23 mouse cellular contexts compared by ENCODE assay signal in genomic region chr1:172960452-172960851, GRCm38 (mm10). TPM values are rescaled to one million over a fixed set of nuclear protein-coding genes. Genes with fewer than 3 reads are reported as not detected.
DNase-seq lines count a peak whose midpoint lies in the region; ATAC-seq and TF ChIP-seq lines count a peak whose summit lies in the region.
"Had no signal": no experiment of that assay in that cellular context is flagged by ENCODE, and none has a peak within 500 bp of the region (broad histone marks: within the 10 kb centered on the region; RNA-seq: fewer than 3 reads in every experiment).

No protein-coding gene starts in this region.

- H3K4me1 ChIP-seq in embryonic facial prominence, embryonic 14.5 days (ENCODE audit: control insufficient read depth, insufficient read depth, low read length), result no peaks in the 10 kb centered on the region
- no peaks in the 10 kb centered on the region for H3K4me1 ChIP-seq in embryonic facial prominence, embryonic 10.5 days
- H3K4me1 ChIP-seq: embryonic facial prominence, embryonic 13.5 days; heart, embryonic 12.5 days; midbrain, embryonic 12.5 days had no signal

- no peaks in the 10 kb centered on the region for H3K9me3 ChIP-seq in embryonic facial prominence, embryonic 14.5 days (ENCODE audit: control insufficient read depth, low read length)
- no peaks in the 10 kb centered on the region for H3K9me3 ChIP-seq in embryonic facial prominence, embryonic 10.5 days
- H3K9me3 ChIP-seq: embryonic facial prominence, embryonic 13.5 days; heart, embryonic 12.5 days; midbrain, embryonic 12.5 days had no signal

- ATAC-seq in embryonic facial prominence, embryonic 14.5 days (ENCODE audit: low read depth), result no peak
- ATAC-seq: forebrain, embryonic 14.5 days; inflammation-experienced regulatory T-cells, adult 6 months had no signal

- no peak overlapping the region for H3K9ac ChIP-seq in embryonic facial prominence, embryonic 14.5 days (ENCODE audit: low read depth, low read length)
- H3K9ac ChIP-seq: embryonic facial prominence, embryonic 13.5 days; heart, embryonic 12.5 days; midbrain, embryonic 12.5 days had no signal

- no peak overlapping the region for H3K27ac ChIP-seq in embryonic facial prominence, embryonic 14.5 days (replicated peaks; ENCODE audit: low read depth, low read length)
- H3K27ac ChIP-seq in embryonic facial prominence, embryonic 10.5 days (replicated peaks), result no peak overlapping the region
- H3K27ac ChIP-seq: embryonic facial prominence, embryonic 13.5 days; left cerebral cortex, adult 2 months; macrophage; midbrain, embryonic 12.5 days had no signal

- no peaks in the 10 kb centered on the region for H3K36me3 ChIP-seq in embryonic facial prominence, embryonic 14.5 days (ENCODE audit: control insufficient read depth, insufficient read depth, low read length)
- no peaks in the 10 kb centered on the region for H3K36me3 ChIP-seq in embryonic facial prominence, embryonic 10.5 days (replicated peaks)
- no peaks in the 10 kb centered on the region for H3K36me3 ChIP-seq in myocyte (ENCODE audit: control insufficient read depth, insufficient read depth)
- H3K36me3 ChIP-seq: embryonic facial prominence, embryonic 13.5 days; heart, embryonic 12.5 days; midbrain, embryonic 12.5 days had no signal

- WGBS in embryonic facial prominence, embryonic 14.5 days, result 42% methylated on average over 1 of the region's 1 CpGs
- WGBS in embryonic facial prominence, embryonic 10.5 days, result 55% methylated on average over 1 of the region's 1 CpGs

- no peak for TF ChIP-seq POLR2A in myocyte (IDR thresholded peaks at IDR 0.05; ENCODE audit: insufficient read length, low read depth)

- H3ac ChIP-seq in myocyte (ENCODE audit: control insufficient read depth, insufficient read length), result no peak overlapping the region

- no peak overlapping the region for H3K4me3 ChIP-seq in embryonic facial prominence, embryonic 14.5 days (ENCODE audit: low read depth, low read length)
- no peak overlapping the region for H3K4me3 ChIP-seq in embryonic facial prominence, embryonic 10.5 days
- H3K4me3 ChIP-seq in myocyte, result no peak overlapping the region
- H3K4me3 ChIP-seq: embryonic facial prominence, embryonic 13.5 days; heart, embryonic 12.5 days; left cerebral cortex, adult 2 months; midbrain, embryonic 12.5 days had no signal

- no peaks in the 10 kb centered on the region for H3K27me3 ChIP-seq in embryonic facial prominence, embryonic 14.5 days (replicated peaks; ENCODE audit: control insufficient read depth, insufficient read depth, low read length)
- no peaks in the 10 kb centered on the region for H3K27me3 ChIP-seq in embryonic facial prominence, embryonic 10.5 days (replicated peaks; ENCODE audit: low read depth, poor library complexity, severe bottlenecking)
- no peaks in the 10 kb centered on the region for H3K27me3 ChIP-seq in myocyte (ENCODE audit: control insufficient read depth, insufficient read depth, insufficient read length)
- H3K27me3 ChIP-seq: embryonic facial prominence, embryonic 13.5 days; heart, embryonic 12.5 days; midbrain, embryonic 12.5 days had no signal

- H3K79me2 ChIP-seq in myocyte (ENCODE audit: control insufficient read depth, insufficient read depth), result no peaks in the 10 kb centered on the region

- DNase-seq in embryonic facial prominence, embryonic 14.5 days (ENCODE audit: low spot score), result peak; percentile 3
- DNase-seq in embryonic facial prominence, embryonic 10.5 days (ENCODE audit: low spot score), result no peak
- DNase-seq in layer of hippocampus, adult 8-10 months (ENCODE audit: low spot score in 2 of 2), result peak; percentile 16 to 21
- no peak for DNase-seq in layer of hippocampus, postnatal 25 days (ENCODE audit: extremely low spot score in 1 of 2, low spot score in 1 of 2)
- DNase-seq in NIH3T3 (ENCODE audit: low read depth), result peak; percentile 33
- no peak for DNase-seq in thymus, postnatal 0 days (ENCODE audit: low spot score)
- DNase-seq in adrenal gland, postnatal 14 days, result no peak
- DNase-seq: cerebellum, adult 11-12 months; gastrocnemius, postnatal 36 days; lung, adult 2 months; thymus, adult 18-20 months had no signal

- H3K4me2 ChIP-seq in embryonic facial prominence, embryonic 14.5 days (ENCODE audit: low read depth, low read length), result no peak overlapping the region
- H3K4me2 ChIP-seq in myocyte (ENCODE audit: low read depth), result peak overlapping the region; percentile 14
- H3K4me2 ChIP-seq: embryonic facial prominence, embryonic 13.5 days; heart, embryonic 12.5 days; midbrain, embryonic 12.5 days had no signal

TF ChIP-seq in myocyte, 11 proteins besides CTCF, POLR2A, EP300 and RAD21:
- TF ChIP-seq TCF12 (IDR thresholded peaks at IDR 0.05; ENCODE audit: insufficient read depth, poor library complexity, severe bottlenecking) (no peak), SRF (IDR thresholded peaks at IDR 0.05; ENCODE audit: control insufficient read depth, insufficient read length, low read depth) (no peak), MYOG (IDR thresholded peaks at IDR 0.05; ENCODE audit: control insufficient read depth in 1 of 3, insufficient read depth in 1 of 3, insufficient read length in 2 of 3, low read depth in 2 of 3) (peak in 2 of 3 experiments; percentile 67), USF1 (IDR thresholded peaks at IDR 0.05; ENCODE audit: low read depth) (no peak), E2F4 (IDR thresholded peaks at IDR 0.05; ENCODE audit: insufficient read depth) (no peak), MYOD1 (IDR thresholded peaks at IDR 0.05; ENCODE audit: control insufficient read depth in 1 of 3, insufficient read length in 2 of 3, low read depth in 2 of 3) (peak in 2 of 3 experiments; percentile 85 to 86), POLR2AphosphoS2 (IDR thresholded peaks at IDR 0.05; ENCODE audit: insufficient read length, low read depth) (no peak)

RNA-seq across cellular contexts. Expression of gene Olfr16, which starts 10.2 kb away (rescaled TPM):
- not detected in 2 replicates for polyA plus RNA-seq in embryonic facial prominence, embryonic 14.5 days (2014; fragmentation: Nextera tagmentation; extraction: Ambion mirVana)
- polyA plus RNA-seq in embryonic facial prominence, embryonic 10.5 days (2016; fragmentation: Nextera tagmentation; extraction: Ambion mirVana), result not detected in 2 replicates
- total RNA-seq in layer of hippocampus, adult 8-10 months (2022), result not detected
- not detected for total RNA-seq in layer of hippocampus, postnatal 25 days (2021)
- polyA plus RNA-seq in myocyte (2012; fragmentation: generic; extraction: Trizol), result not detected
- not detected in 2 replicates for polyA plus RNA-seq in thymus, postnatal 0 days (2015; fragmentation: Nextera tagmentation; extraction: Ambion mirVana)
- not detected in 2 replicates for total RNA-seq in adrenal gland, postnatal 14 days (2021)
- total RNA-seq: common myeloid progenitor, adult 5-6 weeks; gastrocnemius, postnatal 36 days; hematopoietic stem cell, adult 5-6 weeks; left cerebral cortex, adult 2 months had no signal
- polyA plus RNA-seq: brain, embryonic 14.5 days; embryonic facial prominence, embryonic 13.5 days; forebrain, embryonic 14.5 days; heart, embryonic 12.5 days; inflammation-experienced regulatory T-cells, adult 6 months; kidney, embryonic 14.5 days; lung, adult 2 months; macrophage; midbrain, embryonic 12.5 days had no signal

Comparison
In these comparisons a context has a peak if more than half of its experiments do, and no peak if none do; other contexts are left out.
1. DNase-seq: peak in embryonic facial prominence, embryonic 14.5 days (single experiment), layer of hippocampus, adult 8-10 months (2 of 2) and NIH3T3 (single experiment); none in embryonic facial prominence, embryonic 10.5 days (single experiment), layer of hippocampus, postnatal 25 days (0 of 2), thymus, postnatal 0 days (single experiment) and adrenal gland, postnatal 14 days (single experiment).